Mouse (Mus musculus): ENCODE data around the gene Barhl1. TPM values are rescaled to one million over a fixed set of nuclear protein-coding genes. Genes with fewer than 3 reads are reported as not detected.
A peak's percentile ranks its signal among the peaks of the same experiment; 100 is the strongest.

Barhl1 gene
- polyA plus RNA-seq, 1 experiment from 2014 or later = not detected

DNA sequence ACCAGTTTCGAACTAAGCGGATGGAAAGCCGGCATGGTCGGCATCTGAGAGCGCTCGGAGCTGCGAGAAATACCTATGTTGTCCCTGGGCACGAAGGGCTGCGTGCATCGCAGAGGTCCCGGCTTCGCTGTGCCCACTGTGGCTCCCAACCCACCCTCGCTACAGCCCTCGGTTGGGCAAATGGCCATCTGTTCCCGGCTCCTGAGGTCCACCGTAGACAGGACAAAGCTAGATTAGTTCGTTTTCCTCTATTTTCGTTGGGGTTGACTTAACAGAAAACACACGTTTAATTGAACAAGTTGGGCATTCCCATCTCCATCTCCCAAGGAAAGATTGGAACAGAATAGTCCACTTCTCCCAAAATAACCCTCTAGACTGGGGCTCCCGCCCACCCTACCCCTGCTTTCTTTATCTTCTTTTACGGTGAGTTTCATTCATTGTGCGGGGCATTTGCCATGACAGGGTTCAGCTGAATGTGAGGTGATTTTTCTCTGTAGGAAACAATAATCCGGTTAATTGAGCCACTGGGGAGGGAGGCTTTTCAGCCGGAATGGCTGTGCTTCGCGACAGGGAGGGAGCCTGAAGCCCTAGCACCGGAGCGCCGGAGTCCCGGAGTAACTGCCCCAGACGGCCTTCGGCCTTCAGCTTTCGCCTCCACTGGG lies 4.3 kb downstream of the Barhl1 start:
- Histone ChIP-seq H3K4me3 (ENCODE audit: low read depth, low read length) (no peak overlapping the region), H3K9ac (no peak overlapping the region), H3K4me2 (no peak overlapping the region), H3K27me3 (ENCODE audit: insufficient read depth, low read length) (peaks cover 100% of the 10 kb centered on the region), H3K27ac (ENCODE audit: low read depth) (no peak overlapping the region), H3K9me3 (ENCODE audit: low read depth, low read length) (no peaks in the 10 kb centered on the region), H3K4me1 (ENCODE audit: insufficient read depth) (no peaks in the 10 kb centered on the region), H3K36me3 (ENCODE audit: insufficient read depth) (no peaks in the 10 kb centered on the region)
- no peak for DNase-seq
- ATAC-seq (ENCODE audit: insufficient read depth) = no peak
- 1% methylated on average over 33 of the region's 33 CpGs for WGBS
- no peak for TF ChIP-seq CTCF (IDR thresholded peaks at IDR 0.05; ENCODE audit: low read depth)

DNA sequence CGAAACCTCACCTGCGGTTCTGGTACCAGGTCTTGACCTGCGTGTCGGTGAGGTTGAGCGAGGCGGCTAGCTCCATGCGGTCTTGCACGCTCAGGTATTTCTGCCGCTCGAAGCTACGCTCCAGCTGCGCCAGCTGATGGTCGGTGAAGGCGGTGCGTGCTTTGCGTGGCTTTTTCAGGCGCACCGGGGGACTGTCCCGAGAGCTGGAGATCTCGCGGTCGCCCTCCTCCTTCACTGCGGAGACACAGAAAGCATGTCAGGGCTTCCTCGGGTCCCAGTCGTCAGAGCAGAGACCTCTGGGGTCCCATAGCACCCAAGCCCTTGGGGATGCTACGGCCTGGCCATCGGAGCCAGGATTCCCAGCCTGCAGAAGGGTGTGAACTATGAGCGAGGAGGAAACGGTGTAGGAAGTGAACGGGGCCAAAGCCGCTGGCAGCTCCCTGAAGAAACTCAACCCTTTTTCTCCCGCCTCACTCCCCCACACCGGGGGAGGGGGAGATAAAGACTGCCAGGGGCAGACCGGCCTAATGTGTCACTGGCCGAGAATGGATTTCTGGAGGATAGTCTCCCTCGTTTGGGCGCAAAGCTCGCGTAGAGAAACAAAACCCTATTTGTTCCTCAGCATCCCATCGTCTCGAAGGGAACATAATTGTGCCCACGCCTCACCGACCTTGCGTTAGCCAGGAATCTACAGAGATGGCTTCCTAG lies 5.0 kb downstream of the Barhl1 start:
- WGBS = 2% methylated on average over 44 of the region's 44 CpGs
- H3K9me3 ChIP-seq (ENCODE audit: low read depth, low read length) = no peaks in the 10 kb centered on the region
- H3K9ac ChIP-seq = no peak overlapping the region
- H3K4me2 ChIP-seq = no peak overlapping the region
- peaks cover 4% of the 10 kb centered on the region; the same call in 1 of the 2 replicates for H3K36me3 ChIP-seq (ENCODE audit: insufficient read depth)
- DNase-seq (no peak), ATAC-seq (ENCODE audit: insufficient read depth) (no peak)
- H3K4me1 ChIP-seq (ENCODE audit: insufficient read depth) = no peaks in the 10 kb centered on the region
- peaks cover 99% of the 10 kb centered on the region for H3K27me3 ChIP-seq (ENCODE audit: insufficient read depth, low read length)
- H3K4me3 ChIP-seq (ENCODE audit: low read depth, low read length) = no peak overlapping the region
- TF ChIP-seq CTCF (IDR thresholded peaks at IDR 0.05; ENCODE audit: low read depth) = no peak
- no peak overlapping the region for H3K27ac ChIP-seq (ENCODE audit: low read depth)

DNA sequence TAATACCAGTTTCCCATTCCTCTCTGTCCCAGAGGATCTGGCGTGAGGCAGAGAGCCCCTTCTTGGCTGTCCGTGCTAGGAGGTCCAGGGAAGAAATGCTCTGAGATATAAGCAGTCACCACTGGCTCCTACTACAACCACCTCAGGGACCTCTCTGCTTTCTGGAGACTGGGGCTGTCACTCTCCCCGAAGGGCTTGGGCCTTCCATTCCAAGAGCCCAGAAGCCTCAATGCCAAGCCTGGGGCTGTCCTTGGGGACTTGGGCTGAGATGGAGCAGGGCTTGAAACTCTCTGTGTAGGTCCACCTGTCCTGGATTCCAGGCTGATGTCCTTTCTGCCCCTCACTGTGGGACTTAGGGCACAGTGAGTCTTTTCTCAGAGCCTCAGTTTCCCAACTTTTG lies 5.6 kb downstream of the Barhl1 start:
- ATAC-seq (ENCODE audit: insufficient read depth) = no peak
- no peak overlapping the region for H3K27ac ChIP-seq (ENCODE audit: low read depth)
- no peak for TF ChIP-seq CTCF (IDR thresholded peaks at IDR 0.05; ENCODE audit: low read depth)
- peaks cover 5% of the 10 kb centered on the region; the same call in 1 of the 2 replicates for H3K36me3 ChIP-seq (ENCODE audit: insufficient read depth)
- no peak overlapping the region for H3K4me2 ChIP-seq
- WGBS = 7% methylated on average over 3 of the region's 3 CpGs
- H3K9me3 ChIP-seq (ENCODE audit: low read depth, low read length) = no peaks in the 10 kb centered on the region
- no peak for DNase-seq
- no peak overlapping the region for H3K4me3 ChIP-seq (ENCODE audit: low read depth, low read length)
- no peaks in the 10 kb centered on the region for H3K4me1 ChIP-seq (ENCODE audit: insufficient read depth)
- peaks cover 93% of the 10 kb centered on the region for H3K27me3 ChIP-seq (ENCODE audit: insufficient read depth, low read length)
- H3K9ac ChIP-seq = no peak overlapping the region

DNA sequence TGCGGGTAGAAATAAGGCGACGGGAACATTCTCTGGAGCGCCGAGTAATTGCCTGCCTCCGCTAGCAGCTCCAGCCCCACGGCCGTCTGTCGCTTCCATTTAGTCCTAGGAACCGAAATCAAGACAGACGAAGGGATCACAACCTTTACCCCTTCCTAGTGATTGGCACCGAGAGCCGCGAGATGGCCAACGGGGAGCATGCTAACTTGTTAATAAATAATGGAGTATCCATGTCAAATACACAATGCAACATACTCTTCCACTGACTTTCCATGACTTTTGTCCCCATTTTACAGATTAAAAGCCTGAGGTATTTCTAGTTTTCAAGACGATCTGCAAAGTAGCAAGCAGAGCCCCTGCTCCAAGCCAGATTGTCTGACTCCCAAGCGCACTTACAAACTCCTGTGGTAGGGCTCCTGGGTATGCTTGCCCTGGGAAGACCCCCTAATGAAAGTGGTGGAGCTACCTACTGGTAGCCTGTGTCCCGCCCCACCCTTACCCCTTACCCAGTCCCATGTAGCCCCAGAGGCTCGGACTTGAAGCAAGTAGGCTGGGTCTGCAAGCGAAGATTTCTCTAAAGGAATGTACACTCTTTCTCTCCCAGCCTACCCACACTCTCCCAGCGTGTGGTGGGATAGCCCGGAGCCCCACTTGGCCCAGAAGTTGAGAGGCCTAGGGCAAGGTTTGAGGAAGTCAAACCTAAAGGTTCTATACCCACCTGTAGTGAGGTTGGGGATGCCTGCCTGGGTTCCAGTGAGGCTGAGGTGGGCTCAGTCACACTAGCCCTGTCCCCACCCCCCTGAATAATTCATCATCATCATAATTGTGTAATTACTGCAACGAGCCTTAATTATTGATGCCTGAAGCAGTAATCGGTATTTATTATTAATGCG lies 6.4 kb downstream of the Barhl1 start:
- TF ChIP-seq CTCF (IDR thresholded peaks at IDR 0.05; ENCODE audit: low read depth) = no peak
- WGBS = 10% methylated on average over 25 of the region's 25 CpGs
- Histone ChIP-seq H3K4me2 (no peak overlapping the region), H3K27me3 (ENCODE audit: insufficient read depth, low read length) (peaks cover 85% of the 10 kb centered on the region), H3K4me3 (ENCODE audit: low read depth, low read length) (no peak overlapping the region), H3K9ac (no peak overlapping the region), H3K9me3 (ENCODE audit: low read depth, low read length) (no peaks in the 10 kb centered on the region), H3K36me3 (ENCODE audit: insufficient read depth) (peaks cover 8% of the 10 kb centered on the region; the same call in 1 of the 2 replicates), H3K27ac (ENCODE audit: low read depth) (no peak overlapping the region), H3K4me1 (ENCODE audit: insufficient read depth) (no peaks in the 10 kb centered on the region)
- no peak for ATAC-seq (ENCODE audit: insufficient read depth)
- DNase-seq = no peak

DNA sequence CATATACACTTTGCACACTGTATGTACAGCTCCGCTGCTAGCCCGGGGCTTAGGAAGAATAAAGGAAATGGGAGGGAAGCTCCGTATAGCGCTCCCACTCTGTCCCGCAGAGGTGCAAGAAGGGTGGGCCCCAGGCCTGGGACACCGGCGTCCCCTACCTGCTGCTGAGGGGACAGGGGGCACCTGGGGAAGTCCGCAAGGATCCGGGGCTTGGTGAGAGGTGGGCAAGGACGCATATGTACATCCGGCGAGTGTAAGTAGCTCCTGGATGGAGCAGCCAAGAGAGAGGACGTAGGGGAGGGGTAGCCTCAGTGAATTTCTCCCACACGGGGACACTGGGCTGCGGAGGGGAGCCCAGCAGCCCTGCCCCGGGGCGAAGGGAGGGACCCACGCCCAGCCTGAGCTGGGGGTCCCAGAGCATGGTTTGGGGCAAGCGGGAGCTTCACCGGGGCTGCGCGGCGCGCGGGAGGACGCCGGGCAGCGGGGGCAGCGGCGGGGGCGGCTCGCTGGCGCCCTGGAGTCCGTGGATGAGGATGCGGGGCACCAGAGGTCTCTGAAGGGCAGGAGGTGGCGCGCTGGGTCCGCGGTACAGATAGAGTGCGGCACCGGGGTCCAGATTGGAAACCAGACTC lies 7.2 kb downstream of the Barhl1 start:
- H3K36me3 ChIP-seq (ENCODE audit: insufficient read depth) = peaks cover 13% of the 10 kb centered on the region; the same call in 1 of the 2 replicates
- ATAC-seq (ENCODE audit: insufficient read depth) = no peak
- peak overlapping the region; percentile 4; the same call in 1 of the 2 replicates for H3K4me2 ChIP-seq
- H3K9ac ChIP-seq = no peak overlapping the region
- no peak overlapping the region for H3K27ac ChIP-seq (ENCODE audit: low read depth)
- TF ChIP-seq CTCF (IDR thresholded peaks at IDR 0.05; ENCODE audit: low read depth) = no peak
- no peaks in the 10 kb centered on the region for H3K9me3 ChIP-seq (ENCODE audit: low read depth, low read length)
- WGBS = 1% methylated on average over 41 of the region's 41 CpGs
- DNase-seq = no peak
- H3K27me3 ChIP-seq (ENCODE audit: insufficient read depth, low read length) = peaks cover 77% of the 10 kb centered on the region
- no peaks in the 10 kb centered on the region for H3K4me1 ChIP-seq (ENCODE audit: insufficient read depth)
- H3K4me3 ChIP-seq (ENCODE audit: low read depth, low read length) = peak overlapping the region; percentile 10; the same call in 1 of the 2 replicates

DNA sequence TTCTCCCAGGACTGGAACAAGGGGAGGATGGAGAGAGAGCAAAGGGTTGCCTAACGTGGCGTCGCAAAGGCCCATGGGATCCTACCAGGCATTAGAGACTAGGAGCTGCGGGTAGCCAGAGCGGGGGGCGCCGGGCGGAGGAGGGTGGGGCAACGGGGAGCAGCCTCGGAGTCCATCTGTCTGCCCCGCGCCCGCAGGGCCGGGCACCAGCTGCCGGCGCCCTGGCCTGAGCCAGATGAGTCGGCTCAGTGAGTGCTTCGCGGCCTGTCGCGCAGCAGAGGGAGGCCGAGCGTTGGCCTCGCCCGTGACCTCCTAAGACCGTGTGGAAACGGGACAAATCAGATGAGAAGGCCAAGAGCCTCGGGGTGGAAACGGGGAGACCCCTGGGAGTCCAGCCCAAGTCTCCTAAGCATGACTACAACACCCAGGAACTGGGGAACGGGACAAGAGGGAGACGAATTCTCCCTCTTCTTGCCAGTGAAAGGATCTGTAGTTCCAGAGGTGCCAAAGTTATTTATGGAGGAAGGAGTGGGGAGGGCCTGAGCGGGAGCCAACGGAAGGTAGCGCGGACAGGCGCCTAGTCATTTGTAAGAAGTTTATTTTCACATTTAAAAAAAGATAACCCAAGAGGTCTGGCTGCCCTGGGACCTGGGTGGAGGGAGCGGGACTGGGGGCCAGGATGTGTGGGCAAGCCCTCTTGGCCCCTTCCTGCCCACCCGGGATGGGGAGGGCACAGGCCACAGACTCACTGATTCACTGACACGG lies 7.9 kb downstream of the Barhl1 start:
- H3K27ac ChIP-seq (ENCODE audit: low read depth) = no peak overlapping the region
- H3K27me3 ChIP-seq (ENCODE audit: insufficient read depth, low read length) = peaks cover 70% of the 10 kb centered on the region
- ATAC-seq (ENCODE audit: insufficient read depth) (peak; percentile 35; the same call in 1 of the 2 replicates), DNase-seq (no peak)
- under 1% methylated on average over 39 of the region's 39 CpGs for WGBS
- no peak overlapping the region for H3K9ac ChIP-seq
- peak overlapping the region; percentile 14 for H3K4me3 ChIP-seq (ENCODE audit: low read depth, low read length)
- H3K4me2 ChIP-seq = peak overlapping the region; percentile 41
- H3K4me1 ChIP-seq (ENCODE audit: insufficient read depth) = no peaks in the 10 kb centered on the region
- H3K36me3 ChIP-seq (ENCODE audit: insufficient read depth) = peaks cover 13% of the 10 kb centered on the region; the same call in 1 of the 2 replicates
- TF ChIP-seq CTCF (IDR thresholded peaks at IDR 0.05; ENCODE audit: low read depth) = no peak
- no peaks in the 10 kb centered on the region for H3K9me3 ChIP-seq (ENCODE audit: low read depth, low read length)
